ENCODE assay signal across 8 mouse cellular contexts in genomic region chr16:89960904-89961303, GRCm38 (mm10).
DNase-seq lines count a peak whose midpoint lies in the region; ATAC-seq and TF ChIP-seq lines count a peak whose summit lies in the region.

No protein-coding gene starts in this region.

- no peak for DNase-seq in heart, postnatal 0 days (ENCODE audit: low spot score)
- DNase-seq in heart, postnatal 36 days = no peak
- DNase-seq in midbrain, embryonic 11.5 days (ENCODE audit: low spot score, missing footprints) = no peak
- DNase-seq in spleen, postnatal 4 days (ENCODE audit: low spot score in 2 of 2) = no peak
- DNase-seq in right cerebral cortex, postnatal 25 days = no peak
- DNase-seq in gastrocnemius, postnatal 10 days = no peak

- no peak for TF ChIP-seq CTCF in heart, postnatal 0 days (IDR thresholded peaks at IDR 0.05; ENCODE audit: low read depth)
- no peak for TF ChIP-seq CTCF in cortical plate, adult 2 months (IDR thresholded peaks at IDR 0.05; ENCODE audit: extremely low read depth, insufficient read depth, low read length)

- H3K27ac ChIP-seq in heart, postnatal 0 days (ENCODE audit: low read depth) = no peak overlapping the region
- 0 out of 2 replicates have a peak overlapping the region, but pooled peaks have one; percentile 50 for H3K27ac ChIP-seq in cortical plate, adult 2 months (ENCODE audit: insufficient read depth, low read length)
- no peak overlapping the region for H3K27ac ChIP-seq in hindbrain, embryonic 12.5 days
- H3K27ac ChIP-seq in midbrain, embryonic 11.5 days (ENCODE audit: low read depth, low read length) = no peak overlapping the region

- H3K9ac ChIP-seq in heart, postnatal 0 days (replicated peaks; ENCODE audit: low read depth, low read length) = no peak overlapping the region
- peak overlapping the region; percentile 54; the same call in 1 of the 2 replicates for H3K9ac ChIP-seq in hindbrain, embryonic 12.5 days
- no peak overlapping the region for H3K9ac ChIP-seq in midbrain, embryonic 11.5 days (ENCODE audit: low read length)

- H3K36me3 ChIP-seq in heart, postnatal 0 days (replicated peaks; ENCODE audit: control insufficient read depth, insufficient read depth, low read length) = no peaks in the 10 kb centered on the region
- H3K36me3 ChIP-seq in hindbrain, embryonic 12.5 days = no peaks in the 10 kb centered on the region
- H3K36me3 ChIP-seq in midbrain, embryonic 11.5 days (ENCODE audit: control insufficient read depth, insufficient read depth, low read length) = no peaks in the 10 kb centered on the region

- TF ChIP-seq POLR2A in cortical plate, adult 2 months (IDR thresholded peaks at IDR 0.05; ENCODE audit: extremely low read depth, insufficient read depth, low read length) = no peak

- H3K27me3 ChIP-seq in heart, postnatal 0 days (ENCODE audit: control insufficient read depth, insufficient read depth, low read length) = peaks cover 9% of the 10 kb centered on the region; the same call in 1 of the 2 replicates
- peaks cover 7% of the 10 kb centered on the region; the same call in 1 of the 2 replicates for H3K27me3 ChIP-seq in hindbrain, embryonic 12.5 days
- no peaks in the 10 kb centered on the region for H3K27me3 ChIP-seq in midbrain, embryonic 11.5 days (ENCODE audit: control insufficient read depth, insufficient read depth, low read length)

- peak overlapping the region; percentile 93 for H3K4me2 ChIP-seq in heart, postnatal 0 days (ENCODE audit: low read depth, low read length)
- peak overlapping the region; percentile 69 for H3K4me2 ChIP-seq in hindbrain, embryonic 12.5 days (replicated peaks)
- H3K4me2 ChIP-seq in midbrain, embryonic 11.5 days = peak overlapping the region; percentile 87

- H3K4me1 ChIP-seq in heart, postnatal 0 days (ENCODE audit: control insufficient read depth, insufficient read depth) = 0 out of 2 replicates have a peak, but pooled peaks cover 12% of the 10 kb centered on the region
- no peaks in the 10 kb centered on the region for H3K4me1 ChIP-seq in cortical plate, adult 2 months (ENCODE audit: control insufficient read depth, insufficient read depth, low read length)
- H3K4me1 ChIP-seq in hindbrain, embryonic 12.5 days = peaks cover 23% of the 10 kb centered on the region
- peaks cover 12% of the 10 kb centered on the region for H3K4me1 ChIP-seq in midbrain, embryonic 11.5 days (ENCODE audit: control insufficient read depth, insufficient read depth, low read length)

- H3K4me3 ChIP-seq in heart, postnatal 0 days (ENCODE audit: low read depth, low read length) = peak overlapping the region; percentile 58
- peak overlapping the region; percentile 34; the same call in 1 of the 2 replicates for H3K4me3 ChIP-seq in cortical plate, adult 2 months (ENCODE audit: insufficient read depth, low read length)
- H3K4me3 ChIP-seq in hindbrain, embryonic 12.5 days = peak overlapping the region; percentile 33
- H3K4me3 ChIP-seq in midbrain, embryonic 11.5 days (ENCODE audit: low read depth, low read length) = peak overlapping the region; percentile 37

- intact Hi-C loops in heart, postnatal 36 days (cut with DNase I) = no loop called here

- H3K9me3 ChIP-seq in heart, postnatal 0 days (replicated peaks; ENCODE audit: control insufficient read depth, low read length) = no peaks in the 10 kb centered on the region
- no peaks in the 10 kb centered on the region; the same call in 1 of the 2 replicates for H3K9me3 ChIP-seq in hindbrain, embryonic 12.5 days (replicated peaks)
- H3K9me3 ChIP-seq in midbrain, embryonic 11.5 days (ENCODE audit: control insufficient read depth, low read length) = no peaks in the 10 kb centered on the region

- WGBS in heart, postnatal 0 days = 22% methylated on average over 6 of the region's 8 CpGs
- WGBS in hindbrain, embryonic 12.5 days = 21% methylated on average over 7 of the region's 8 CpGs
- WGBS in midbrain, embryonic 11.5 days = 26% methylated on average over 6 of the region's 8 CpGs

- no peak for ATAC-seq in heart, postnatal 0 days (ENCODE audit: insufficient read depth, low read depth)
- ATAC-seq in hindbrain, embryonic 12.5 days (ENCODE audit: low FRiP score) = no peak
- 0 out of 2 replicates have a peak, but pooled peaks have one; percentile 19 for ATAC-seq in midbrain, embryonic 11.5 days (ENCODE audit: low FRiP score)

- no peak for TF ChIP-seq EP300 in heart, postnatal 0 days (IDR thresholded peaks at IDR 0.05; ENCODE audit: low read depth)
